Mouse (Mus musculus) liver, embryonic 14.5 days (tissue): ENCODE measurements at regions not wholly inside any gene's neighbourhood (a gene's known extent, or its start where the extent isn't known, plus 50 kb on each side); places are given as distances from the start of the nearest gene placed in this dataset.

Source experiments
- ATAC-seq: fragments of 200-750 bp; cut with Nextera tagmentation; 2 replicates; pipeline ENCODE4 v1.8.0; 2017; ENCODE audit warnings: moderate number of reproducible peaks, mild to moderate bottlenecking, moderate library complexity; ENCODE audit not compliant: insufficient read depth
- DNase-seq, 3 experiments: peaks; one replicate each; pipeline ENCODE4 v3.0.0-alpha.2; 2012 to 2013; ENCODE audit warnings: low read depth in 3 of 3, low spot score in 3 of 3
- H3K27ac ChIP-seq: fragments of 300-500 bp; sonication (generic); 2 replicates; pipeline ENCODE4 v1.5.1; 2014; ENCODE audit warnings: moderate library complexity, mild to moderate bottlenecking, control low read depth, inconsistent platforms
- H3K27me3 ChIP-seq: fragments of 300-500 bp; sonication (generic); 2 replicates; pipeline ENCODE4 v1.6.1; 2014; ENCODE audit warnings: mild to moderate bottlenecking, low read length, moderate library complexity; ENCODE audit not compliant: control insufficient read depth, insufficient read depth
- H3K36me3 ChIP-seq: fragments of 300-500 bp; sonication (generic); replicated peaks from 2 replicates; pipeline ENCODE4 v1.6.1; 2014; ENCODE audit warnings: low read depth; ENCODE audit not compliant: control insufficient read depth, insufficient read depth
- H3K4me1 ChIP-seq, 2 experiments: fragments of 200-500 bp in 1 of 2; fragments of 300-500 bp in 1 of 2; sonication (generic) in 1 of 2; replicated peaks; 2 replicates each; pipeline ENCODE4 v1.6.1; 2012 to 2014; ENCODE audit warnings: antibody characterized with exemption in 1 of 2, inconsistent platforms in 1 of 2, low read length in 1 of 2; ENCODE audit not compliant: control insufficient read depth in 2 of 2, insufficient read depth in 2 of 2
- H3K4me2 ChIP-seq: fragments of 300-500 bp; sonication (generic); 2 replicates; pipeline ENCODE4 v1.6.1; 2014; ENCODE audit warnings: low read depth, mild to moderate bottlenecking, control low read depth, moderate library complexity
- H3K4me3 ChIP-seq, 2 experiments: fragments of 200-500 bp in 1 of 2; fragments of 300-500 bp in 1 of 2; sonication (generic) in 1 of 2; 2 replicates each; pipeline ENCODE4 v1.5.1; 2012 to 2014; ENCODE audit warnings: low read depth in 2 of 2, low read length in 2 of 2, mild to moderate bottlenecking in 2 of 2, control low read depth in 1 of 2, inconsistent platforms in 1 of 2, moderate library complexity in 1 of 2; ENCODE audit not compliant: insufficient read depth in 1 of 2
- H3K9ac ChIP-seq: fragments of 300-500 bp; sonication (generic); replicated peaks from 2 replicates; pipeline ENCODE4 v1.6.1; 2014; ENCODE audit warnings: mild to moderate bottlenecking, control low read depth, moderate library complexity
- H3K9me3 ChIP-seq: fragments of 300-500 bp; sonication (generic); 2 replicates; pipeline ENCODE4 v1.6.1; 2016; ENCODE audit warnings: low read length, mixed read lengths; ENCODE audit not compliant: control insufficient read depth
- CTCF ChIP-seq: IDR thresholded peaks from 2 replicates; pipeline ENCODE4 v1.5.1; 2016; ENCODE audit warnings: antibody characterized with exemption, low read depth, control low read depth
- EP300 ChIP-seq: IDR thresholded peaks from 2 replicates; pipeline ENCODE4 v1.6.1; 2016; ENCODE audit warnings: antibody characterized with exemption, low read depth
- WGBS: fragments of 180-500 bp; shearing (Covaris S2); extraction: QIAGEN DNeasy Blood & Tissue Kit; methylation state at CpG from one replicate; pipeline ENCODE4 v1.1.7; 2014; ENCODE audit not compliant: insufficient replicate concordance; 5-methylcytosine and 5-hydroxymethylcytosine counted together

DNA sequence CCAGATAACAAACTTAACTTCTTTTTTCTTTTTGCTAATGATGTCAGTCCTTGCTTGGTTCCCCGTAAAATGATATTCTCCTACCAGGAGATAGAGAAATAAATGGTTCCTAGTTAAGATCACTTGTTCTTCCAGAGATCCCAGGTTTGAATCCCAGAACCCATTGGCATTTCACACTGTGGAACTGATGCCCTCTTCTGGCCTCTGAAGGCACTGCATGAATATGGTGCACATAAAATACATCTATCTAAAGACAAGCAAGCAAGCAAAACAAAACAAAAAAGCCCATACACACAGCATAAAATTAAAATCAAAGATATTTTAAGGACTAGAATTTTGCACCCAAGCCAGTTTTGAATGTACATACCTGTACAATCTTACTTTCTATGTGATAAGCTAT, 162.5 kb downstream of the 1700010I14Rik start:
- Histone ChIP-seq H3K4me1 (no peaks in the 10 kb centered on the region), H3K4me3 (no peak overlapping the region), H3K9me3 (no peaks in the 10 kb centered on the region), H3K27ac (no peak overlapping the region), H3K36me3 (no peaks in the 10 kb centered on the region), H3K9ac (no peak overlapping the region), H3K27me3 (no peaks in the 10 kb centered on the region), H3K4me2 (no peak overlapping the region)
- WGBS: 68% methylated on average over 1 of the region's 1 CpGs
- ATAC-seq (no peak), DNase-seq (no peak)
- no peak for TF ChIP-seq EP300
- 0 out of 2 replicates have a peak, but pooled peaks have one; percentile 12 for TF ChIP-seq CTCF

DNA sequence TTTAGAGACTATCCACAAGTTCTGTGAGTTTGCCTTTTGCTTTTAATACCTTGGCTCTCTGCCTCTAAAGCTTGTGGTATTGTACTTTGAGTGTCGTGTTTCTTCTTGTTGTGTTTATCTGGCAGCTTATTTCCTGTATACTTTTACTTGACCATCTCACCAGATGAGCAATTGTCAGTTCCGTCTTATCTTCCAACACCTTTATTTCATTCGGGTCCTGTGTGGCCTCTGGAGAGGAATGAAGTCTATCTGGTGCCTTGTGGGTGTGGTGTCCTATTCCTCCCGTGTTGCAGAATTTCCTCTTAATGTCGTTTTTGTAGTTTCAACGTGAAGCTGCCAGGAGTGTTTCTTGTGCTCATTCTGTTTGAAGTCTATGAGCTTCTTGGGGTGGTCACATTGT, 174.0 kb downstream of the 1700010I14Rik start:
- H3K4me3 ChIP-seq: no peak overlapping the region
- H3K9me3 ChIP-seq: no peaks in the 10 kb centered on the region
- H3K4me1 ChIP-seq: peaks cover 0 to 5% of the 10 kb centered on the region in 2 experiments; a peak in 2 of 4 replicates
- H3K27ac ChIP-seq: no peak overlapping the region
- ATAC-seq: no peak
- WGBS: 16% methylated on average over 6 of the region's 6 CpGs
- H3K36me3 ChIP-seq: no peaks in the 10 kb centered on the region
- no peak for DNase-seq
- no peaks in the 10 kb centered on the region for H3K27me3 ChIP-seq
- H3K9ac ChIP-seq: no peak overlapping the region
- TF ChIP-seq CTCF (no peak), EP300 (no peak)
- no peak overlapping the region for H3K4me2 ChIP-seq

DNA sequence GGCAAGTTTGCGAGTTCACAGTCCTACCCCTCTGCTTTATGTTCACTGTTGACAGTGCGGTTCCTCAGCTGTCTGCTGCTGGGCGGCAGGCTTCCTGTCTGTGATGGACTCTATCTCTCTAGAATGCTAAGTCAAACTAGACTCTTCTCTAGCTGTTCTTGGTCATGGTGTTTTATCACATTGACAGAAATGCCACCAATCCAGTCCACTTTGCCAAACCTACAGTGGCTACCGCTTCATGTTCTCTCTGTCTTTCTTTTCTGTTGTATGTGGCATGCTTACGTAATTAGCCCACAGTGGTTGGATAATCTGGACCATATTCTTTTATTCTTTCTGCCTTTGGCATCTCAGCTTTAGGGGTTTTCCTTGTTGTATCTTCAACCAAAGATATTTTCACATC, 174.5 kb downstream of the 1700010I14Rik start:
- no peaks in the 10 kb centered on the region for H3K36me3 ChIP-seq
- H3K27me3 ChIP-seq: no peaks in the 10 kb centered on the region
- ATAC-seq: no peak
- H3K4me2 ChIP-seq: no peak overlapping the region
- WGBS: 41% methylated on average over 5 of the region's 5 CpGs
- H3K4me3 ChIP-seq: no peak overlapping the region
- H3K9ac ChIP-seq: no peak overlapping the region
- no peak for DNase-seq
- no peak for TF ChIP-seq CTCF
- no peak for TF ChIP-seq EP300
- H3K9me3 ChIP-seq: no peaks in the 10 kb centered on the region
- peaks cover 0 to 5% of the 10 kb centered on the region in 2 experiments; a peak in 2 of 4 replicates for H3K4me1 ChIP-seq
- no peak overlapping the region for H3K27ac ChIP-seq

DNA sequence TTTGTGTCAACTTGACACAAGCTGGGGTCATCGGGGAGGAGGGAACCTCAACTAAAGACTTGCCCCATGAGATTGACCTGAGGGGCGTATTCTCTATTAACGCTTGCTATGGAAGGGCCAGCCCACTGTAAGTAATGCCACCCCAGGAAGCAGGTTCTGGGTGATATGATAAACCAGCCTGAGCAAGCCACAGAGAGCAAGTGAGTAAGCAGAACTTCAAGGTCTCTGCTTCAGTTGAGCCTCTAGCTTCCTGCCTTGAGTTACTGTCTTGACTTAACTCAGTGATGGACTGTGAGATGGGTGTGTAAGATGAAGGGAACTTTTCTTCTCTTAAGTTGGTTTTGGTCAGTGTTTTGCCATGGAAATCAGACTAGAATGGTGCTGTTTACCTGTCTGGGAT, 175.2 kb downstream of the 1700010I14Rik start:
- Histone ChIP-seq H3K9ac (no peak overlapping the region), H3K9me3 (no peaks in the 10 kb centered on the region), H3K4me3 (no peak overlapping the region), H3K4me2 (no peak overlapping the region), H3K27ac (no peak overlapping the region), H3K36me3 (no peaks in the 10 kb centered on the region), H3K27me3 (no peaks in the 10 kb centered on the region), H3K4me1 (peaks cover 0 to 7% of the 10 kb centered on the region in 2 experiments; a peak in 2 of 4 replicates)
- WGBS: 20% methylated on average over 3 of the region's 3 CpGs
- 0 out of 2 replicates have a peak, but pooled peaks have one; percentile 28 for ATAC-seq
- no peak for TF ChIP-seq EP300
- no peak for TF ChIP-seq CTCF
- DNase-seq: no peak

DNA sequence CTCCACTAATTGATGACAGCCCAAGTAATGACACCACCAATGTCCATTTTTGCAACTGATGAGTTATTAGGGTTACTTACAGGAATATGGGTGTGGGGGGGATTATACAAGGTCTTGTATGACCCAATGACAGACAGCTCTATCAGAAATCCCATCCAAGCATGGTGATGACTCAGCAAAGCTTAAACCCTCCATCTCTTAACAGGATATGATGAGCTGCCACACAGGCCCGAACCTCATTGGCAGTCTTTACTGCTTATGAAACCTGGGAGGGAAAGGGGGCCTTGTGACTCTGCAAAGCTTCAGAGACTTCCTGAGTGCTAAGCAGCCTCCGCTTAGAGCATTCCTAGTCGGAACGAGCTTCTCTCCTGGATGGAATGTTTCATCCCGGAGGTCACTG, 176.4 kb downstream of the 1700010I14Rik start:
- Histone ChIP-seq H3K4me2 (no peak overlapping the region), H3K27me3 (no peaks in the 10 kb centered on the region), H3K27ac (no peak overlapping the region), H3K4me3 (no peak overlapping the region), H3K9ac (no peak overlapping the region), H3K9me3 (no peaks in the 10 kb centered on the region), H3K4me1 (peaks cover 0 to 7% of the 10 kb centered on the region in 2 experiments; a peak in 2 of 4 replicates), H3K36me3 (no peaks in the 10 kb centered on the region)
- 63% methylated on average over 5 of the region's 5 CpGs for WGBS
- ATAC-seq (no peak), DNase-seq (no peak)
- TF ChIP-seq CTCF: no peak
- no peak for TF ChIP-seq EP300
